Mouse (Mus musculus): ENCODE results near the gene Ccdc141.

DNA sequence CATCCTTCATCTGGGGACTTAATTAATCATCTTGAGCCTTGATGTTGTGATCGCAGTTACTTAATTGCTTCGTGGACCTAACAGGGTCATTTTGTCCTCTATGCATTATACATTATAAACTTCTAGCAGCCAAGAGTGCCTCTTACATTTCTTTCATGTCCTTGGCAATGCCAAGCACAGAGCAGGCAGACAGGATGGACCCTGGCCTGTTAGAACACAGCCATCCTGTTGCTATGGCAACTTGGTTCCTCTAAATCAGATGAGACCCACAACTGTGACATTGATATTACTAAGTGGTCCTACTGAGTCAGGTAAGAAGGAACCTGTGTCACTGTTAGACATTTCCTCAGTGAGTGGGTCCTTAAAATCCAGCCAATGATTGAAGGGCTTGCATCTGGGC is 20.9 kb downstream of the Ccdc141 start:
- TF ChIP-seq HCFC1 (IDR thresholded peaks at IDR 0.05; ENCODE audit: borderline replicate concordance, insufficient read depth, low read length) = no peak
- TF ChIP-seq CHD2 (IDR thresholded peaks at IDR 0.05; ENCODE audit: low read depth, low read length) = no peak
- TF ChIP-seq ZC3H11A (IDR thresholded peaks at IDR 0.05; ENCODE audit: borderline replicate concordance, low read depth, low read length) = no peak
- no peak for TF ChIP-seq ZNF384 (IDR thresholded peaks at IDR 0.05; ENCODE audit: low read depth, low read length)

Data from ES-E14 (cell line).